Mouse (Mus musculus): Measurements from ENCODE around the gene Kif1a. TPM values are rescaled to one million over a fixed set of nuclear protein-coding genes. Genes with fewer than 3 reads are reported as not detected.

The Kif1a gene
- polyA plus RNA-seq, 1 experiment from 2014 or later, result 8.3 TPM

DNA sequence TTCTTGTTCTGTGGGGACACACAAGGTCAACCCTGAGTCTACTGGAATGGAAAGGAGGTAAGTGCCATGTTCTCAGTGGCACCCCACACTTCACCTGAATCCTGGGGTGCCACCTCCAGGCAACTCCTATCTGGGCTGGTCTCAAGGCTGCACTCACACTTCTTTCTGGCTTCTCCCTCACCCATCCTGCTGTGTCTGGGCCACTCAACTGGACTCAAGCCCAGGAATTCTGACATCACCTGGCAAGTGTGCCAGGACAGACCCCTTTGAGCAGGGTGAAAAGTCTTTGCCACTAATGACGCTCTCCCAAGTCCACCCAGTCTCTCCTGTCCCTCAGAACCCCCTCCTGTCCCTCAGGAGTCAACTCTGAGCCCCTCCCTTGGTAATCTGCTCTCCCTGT lies 33.2 kb downstream of the Kif1a start:
- no peak for TF ChIP-seq CTCF (IDR thresholded peaks at IDR 0.05; ENCODE audit: low read depth)
- WGBS, result 67% methylated on average over 1 of the region's 1 CpGs

DNA sequence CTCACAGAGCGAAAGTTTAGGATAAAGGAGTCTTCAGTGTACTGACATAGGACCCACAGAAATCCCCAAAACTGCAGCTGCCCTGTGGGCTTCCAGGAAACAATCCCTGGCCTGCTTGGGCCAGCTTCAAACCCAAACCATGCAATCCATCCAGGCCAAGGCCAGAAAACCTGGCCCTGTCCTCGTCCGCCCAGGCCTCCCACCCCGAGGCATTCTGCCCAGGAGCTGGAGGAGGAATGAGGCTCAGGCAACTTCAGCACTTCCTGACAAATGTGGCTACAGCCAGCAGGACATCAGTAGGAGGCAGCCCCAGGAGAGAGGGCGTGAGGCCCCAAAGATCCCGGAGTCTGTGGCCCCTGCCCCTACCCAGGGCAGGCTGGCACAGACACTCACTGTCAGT lies 36.1 kb downstream of the Kif1a start:
- no peaks in the 10 kb centered on the region for H3K36me3 ChIP-seq (ENCODE audit: control insufficient read depth, insufficient read depth)
- ATAC-seq, result no peak
- TF ChIP-seq CTCF (IDR thresholded peaks at IDR 0.05; ENCODE audit: low read depth), result no peak
- no peaks in the 10 kb centered on the region for H3K27me3 ChIP-seq (replicated peaks; ENCODE audit: control insufficient read depth, insufficient read depth, low read length)
- no peaks in the 10 kb centered on the region for H3K9me3 ChIP-seq (ENCODE audit: control insufficient read depth)
- no peak overlapping the region for H3K9ac ChIP-seq (ENCODE audit: low read depth, low read length)
- H3K4me1 ChIP-seq (replicated peaks; ENCODE audit: control insufficient read depth, insufficient read depth, low read length), result no peaks in the 10 kb centered on the region
- no peak overlapping the region for H3K4me2 ChIP-seq (replicated peaks; ENCODE audit: low read depth)
- no peak overlapping the region for H3K4me3 ChIP-seq (ENCODE audit: low read depth, low read length)
- H3K27ac ChIP-seq (ENCODE audit: low read depth, low read length), result no peak overlapping the region
- WGBS, result 85% methylated on average over 6 of the region's 6 CpGs

More for the DNA sequence above, 33.2 kb downstream of the Kif1a start:
- ATAC-seq, result no peak
- no peak overlapping the region for H3K4me2 ChIP-seq (replicated peaks; ENCODE audit: low read depth)
- H3K36me3 ChIP-seq (ENCODE audit: control insufficient read depth, insufficient read depth), result no peaks in the 10 kb centered on the region
- no peaks in the 10 kb centered on the region for H3K4me1 ChIP-seq (replicated peaks; ENCODE audit: control insufficient read depth, insufficient read depth, low read length)
- H3K4me3 ChIP-seq (ENCODE audit: low read depth, low read length), result no peak overlapping the region
- H3K9me3 ChIP-seq (ENCODE audit: control insufficient read depth), result no peaks in the 10 kb centered on the region
- no peak overlapping the region for H3K27ac ChIP-seq (ENCODE audit: low read depth, low read length)
- no peaks in the 10 kb centered on the region for H3K27me3 ChIP-seq (replicated peaks; ENCODE audit: control insufficient read depth, insufficient read depth, low read length)
- no peak overlapping the region for H3K9ac ChIP-seq (ENCODE audit: low read depth, low read length)

DNA sequence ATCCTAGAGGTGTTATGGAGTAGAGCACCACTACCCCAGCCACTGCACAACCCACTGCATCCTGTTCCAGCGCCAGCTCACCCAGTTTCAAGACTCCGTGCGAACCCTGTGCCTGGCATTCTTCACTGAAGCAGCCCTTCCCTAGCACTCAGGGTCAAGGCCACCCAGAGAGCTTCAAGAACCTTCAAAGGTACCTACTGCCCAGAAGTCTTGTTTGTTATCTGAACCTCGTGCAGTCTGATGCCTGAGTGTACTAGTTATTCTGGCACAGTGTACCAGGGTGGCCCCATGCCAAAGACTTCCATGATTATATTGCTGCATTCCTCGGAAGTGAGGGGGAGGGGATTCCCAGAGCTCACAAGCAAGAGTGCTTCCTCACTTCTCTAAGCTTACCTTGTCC lies 38.1 kb downstream of the Kif1a start:
- Histone ChIP-seq H3K36me3 (ENCODE audit: control insufficient read depth, insufficient read depth) (no peaks in the 10 kb centered on the region), H3K4me3 (ENCODE audit: low read depth, low read length) (no peak overlapping the region), H3K27ac (ENCODE audit: low read depth, low read length) (no peak overlapping the region), H3K4me2 (replicated peaks; ENCODE audit: low read depth) (no peak overlapping the region), H3K9me3 (ENCODE audit: control insufficient read depth) (no peaks in the 10 kb centered on the region), H3K27me3 (replicated peaks; ENCODE audit: control insufficient read depth, insufficient read depth, low read length) (no peaks in the 10 kb centered on the region), H3K4me1 (replicated peaks; ENCODE audit: control insufficient read depth, insufficient read depth, low read length) (no peaks in the 10 kb centered on the region), H3K9ac (ENCODE audit: low read depth, low read length) (no peak overlapping the region)
- no peak for TF ChIP-seq CTCF (IDR thresholded peaks at IDR 0.05; ENCODE audit: low read depth)
- 49% methylated on average over 5 of the region's 5 CpGs for WGBS
- ATAC-seq, result no peak

DNA sequence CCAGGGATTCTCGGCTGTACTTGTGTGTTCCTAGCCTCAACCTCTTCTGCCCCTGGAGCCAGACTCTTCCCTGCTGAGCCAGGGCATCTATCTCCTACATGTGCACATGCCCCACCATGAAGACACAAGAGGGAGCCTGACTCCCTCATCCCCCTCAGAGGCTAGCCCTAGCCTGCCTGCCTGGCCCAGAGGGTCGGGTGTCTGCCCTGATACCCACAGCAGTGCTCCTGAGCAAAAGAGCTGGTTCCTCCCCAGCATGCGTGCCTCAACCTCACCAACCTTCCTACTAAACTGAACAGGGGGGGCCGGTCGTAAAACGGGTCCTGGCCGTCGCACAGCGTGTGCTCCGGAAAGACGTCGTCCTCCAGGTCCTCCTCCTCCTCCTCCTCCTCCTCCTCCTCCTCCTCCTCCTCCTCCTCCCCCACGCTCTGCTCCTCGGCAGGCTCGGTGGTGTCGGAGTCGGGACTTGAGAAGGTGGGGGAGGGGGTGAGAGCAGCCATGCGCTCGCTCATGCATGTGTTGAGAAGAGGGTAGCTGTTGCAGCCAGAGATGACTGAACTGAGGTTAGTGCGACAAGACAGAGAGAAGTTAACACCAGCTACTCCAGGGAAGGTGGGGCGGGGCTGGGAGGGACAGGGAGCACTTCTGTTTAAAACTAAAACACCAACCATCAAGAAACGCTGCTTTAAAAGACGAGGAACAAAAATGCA lies 50.5 kb downstream of the Kif1a start:
- Histone ChIP-seq H3K9ac (ENCODE audit: low read depth, low read length) (no peak overlapping the region), H3K4me3 (ENCODE audit: low read depth, low read length) (no peak overlapping the region), H3K4me1 (replicated peaks; ENCODE audit: control insufficient read depth, insufficient read depth, low read length) (no peaks in the 10 kb centered on the region), H3K27ac (ENCODE audit: low read depth, low read length) (no peak overlapping the region), H3K27me3 (replicated peaks; ENCODE audit: control insufficient read depth, insufficient read depth, low read length) (no peaks in the 10 kb centered on the region), H3K9me3 (ENCODE audit: control insufficient read depth) (no peaks in the 10 kb centered on the region), H3K4me2 (replicated peaks; ENCODE audit: low read depth) (no peak overlapping the region), H3K36me3 (ENCODE audit: control insufficient read depth, insufficient read depth) (no peaks in the 10 kb centered on the region)
- 41% methylated on average over 20 of the region's 23 CpGs for WGBS
- no peak for ATAC-seq
- no peak for TF ChIP-seq CTCF (IDR thresholded peaks at IDR 0.05; ENCODE audit: low read depth)

DNA sequence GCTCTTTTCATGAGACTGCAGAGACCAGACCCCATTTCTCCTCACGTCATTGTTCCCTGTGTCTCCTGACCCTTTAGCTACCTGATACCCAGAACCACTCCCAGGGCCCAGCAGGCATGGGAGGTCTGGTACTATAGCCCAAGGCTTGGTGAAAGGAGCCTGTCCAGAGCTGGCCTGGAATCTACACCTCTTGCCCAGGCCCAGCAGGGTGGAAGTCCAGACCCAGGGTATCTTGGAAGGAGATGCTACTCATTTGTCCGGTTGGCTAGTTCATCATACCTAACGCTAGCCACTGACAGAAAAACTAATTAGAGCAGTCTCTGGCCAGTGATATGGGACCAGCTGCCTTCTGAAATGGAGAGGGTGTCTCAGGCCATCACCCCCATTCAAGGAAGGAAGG lies 51.7 kb downstream of the Kif1a start:
- no peak overlapping the region for H3K4me3 ChIP-seq (ENCODE audit: low read depth, low read length)
- 90% methylated on average over 3 of the region's 3 CpGs for WGBS
- H3K4me1 ChIP-seq (replicated peaks; ENCODE audit: control insufficient read depth, insufficient read depth, low read length), result no peaks in the 10 kb centered on the region
- H3K36me3 ChIP-seq (ENCODE audit: control insufficient read depth, insufficient read depth), result no peaks in the 10 kb centered on the region
- H3K27me3 ChIP-seq (replicated peaks; ENCODE audit: control insufficient read depth, insufficient read depth, low read length), result no peaks in the 10 kb centered on the region
- no peak overlapping the region for H3K27ac ChIP-seq (ENCODE audit: low read depth, low read length)
- no peak for TF ChIP-seq CTCF (IDR thresholded peaks at IDR 0.05; ENCODE audit: low read depth)
- no peak for ATAC-seq
- H3K9ac ChIP-seq (ENCODE audit: low read depth, low read length), result no peak overlapping the region
- no peak overlapping the region for H3K4me2 ChIP-seq (replicated peaks; ENCODE audit: low read depth)
- H3K9me3 ChIP-seq (ENCODE audit: control insufficient read depth), result no peaks in the 10 kb centered on the region

DNA sequence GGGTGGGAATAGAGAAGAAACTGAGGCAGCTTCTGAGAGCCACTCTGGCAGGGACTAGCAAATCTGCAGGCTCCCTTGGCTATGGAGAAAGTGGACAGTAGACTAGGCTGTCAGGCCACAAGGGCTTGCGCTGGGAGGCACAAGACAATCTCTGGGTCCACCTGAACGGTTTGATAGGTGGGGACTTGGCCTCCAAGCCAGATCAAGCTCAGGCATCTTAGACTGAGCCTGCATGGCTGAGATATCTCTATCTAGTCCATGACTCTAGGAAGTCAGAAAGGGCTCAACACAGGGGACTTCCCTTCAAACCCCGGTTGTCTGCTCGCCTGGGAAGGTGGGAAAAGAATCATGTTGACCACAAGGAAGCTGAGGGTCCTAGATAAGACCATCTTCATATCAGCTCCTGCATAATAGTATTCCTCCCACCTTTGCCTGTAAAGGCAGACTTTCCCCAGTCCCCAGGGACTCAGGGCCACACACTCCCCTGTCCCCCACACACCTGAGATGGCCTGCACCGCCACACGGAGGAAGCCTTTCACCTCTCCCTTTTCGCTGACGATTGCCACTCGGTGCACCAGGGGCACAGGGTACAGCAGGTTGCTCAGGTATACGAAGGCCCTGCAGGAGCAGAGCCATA lies 55.5 kb downstream of the Kif1a start:
- Histone ChIP-seq H3K9ac (ENCODE audit: low read depth, low read length) (no peak overlapping the region), H3K4me2 (replicated peaks; ENCODE audit: low read depth) (no peak overlapping the region), H3K4me3 (ENCODE audit: low read depth, low read length) (no peak overlapping the region), H3K4me1 (replicated peaks; ENCODE audit: control insufficient read depth, insufficient read depth, low read length) (no peaks in the 10 kb centered on the region), H3K9me3 (ENCODE audit: control insufficient read depth) (no peaks in the 10 kb centered on the region), H3K36me3 (ENCODE audit: control insufficient read depth, insufficient read depth) (no peaks in the 10 kb centered on the region), H3K27ac (ENCODE audit: low read depth, low read length) (no peak overlapping the region), H3K27me3 (replicated peaks; ENCODE audit: control insufficient read depth, insufficient read depth, low read length) (no peaks in the 10 kb centered on the region)
- WGBS, result 79% methylated on average over 10 of the region's 10 CpGs
- ATAC-seq, result no peak
- TF ChIP-seq CTCF (IDR thresholded peaks at IDR 0.05; ENCODE audit: low read depth), result no peak

Measured in intestine, postnatal 0 days (tissue).